Mouse (Mus musculus) bone marrow macrophage, adult 2 months (primary cell): ENCODE results near the gene Armc9.

ENCODE experiments used
- CTCF ChIP-seq: IDR thresholded peaks from 2 replicates; pipeline ENCODE4 v1.5.1; 2012; ENCODE audit warnings: low read depth, mild to moderate bottlenecking, low read length, moderate library complexity
- POLR2A ChIP-seq: IDR thresholded peaks from 2 replicates; pipeline ENCODE4 v1.6.1; 2012; ENCODE audit warnings: mild to moderate bottlenecking, low read depth, low read length, borderline replicate concordance

DNA sequence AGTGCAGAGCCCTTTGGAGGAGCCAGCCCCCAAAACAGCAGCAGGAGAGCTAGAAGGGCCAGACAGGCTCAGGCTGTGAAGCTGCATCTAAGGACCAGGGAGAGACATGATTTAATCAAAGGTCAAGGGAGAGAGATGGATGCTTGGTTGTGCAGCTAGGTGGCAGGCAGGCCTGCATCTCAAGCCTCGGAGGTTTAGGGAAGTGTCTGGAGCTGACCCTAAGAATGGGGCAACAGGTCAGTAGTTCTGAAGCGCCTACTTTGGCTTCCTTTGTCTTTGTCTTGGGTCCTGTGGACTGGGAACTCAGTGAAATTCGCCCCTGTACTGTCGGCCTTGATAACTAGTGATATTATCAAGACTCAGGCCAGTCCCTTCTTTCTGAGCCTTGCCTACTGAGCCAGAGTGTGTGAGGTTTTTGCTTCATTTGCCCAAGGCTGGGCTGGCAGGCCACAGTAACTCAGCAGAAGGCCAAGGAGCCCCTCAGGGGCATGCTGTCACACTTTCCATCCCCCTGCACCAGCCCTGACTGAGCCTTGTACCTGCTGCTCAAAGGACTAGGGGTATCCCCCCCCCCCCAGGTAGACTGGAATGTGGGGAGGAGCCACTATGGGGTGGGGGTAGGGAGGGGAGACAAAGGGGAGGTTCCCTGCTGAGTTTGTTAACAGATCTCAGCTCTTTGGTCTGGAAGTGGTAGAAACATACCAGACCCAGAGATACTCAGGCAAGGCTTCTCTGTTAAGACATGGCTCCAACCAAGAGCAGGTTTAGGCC is 153.5 kb downstream of the Armc9 start:
- TF ChIP-seq POLR2A: no peak
- TF ChIP-seq CTCF: no peak
